Mouse (Mus musculus) midbrain, embryonic 11.5 days (tissue): ENCODE data around the gene Ercc2. TPM values are rescaled to one million over a fixed set of nuclear protein-coding genes. Genes with fewer than 3 reads are reported as not detected.

Source experiments
- ATAC-seq: fragments of 200-750 bp; cut with Nextera tagmentation; 2 replicates; pipeline ENCODE4 v1.8.0; 2017; ENCODE audit warnings: moderate TSS enrichment, moderate library complexity; ENCODE audit not compliant: low FRiP score
- DNase-seq: peaks from one replicate; pipeline ENCODE4 v3.0.0; 2015; ENCODE audit warnings: low spot score; ENCODE audit errors: missing footprints
- H3K27ac ChIP-seq: fragments of 300-500 bp; sonication (generic); 2 replicates; pipeline ENCODE4 v1.5.1; 2014; ENCODE audit warnings: low read depth, low read length
- H3K27me3 ChIP-seq: fragments of 300-500 bp; sonication (generic); 2 replicates; pipeline ENCODE4 v1.6.1; 2014; ENCODE audit warnings: mild to moderate bottlenecking, low read length, moderate library complexity, mixed read lengths; ENCODE audit not compliant: control insufficient read depth, insufficient read depth
- H3K36me3 ChIP-seq: fragments of 300-500 bp; sonication (generic); 2 replicates; pipeline ENCODE4 v1.6.1; 2014; ENCODE audit warnings: mild to moderate bottlenecking, low read length, moderate library complexity, mixed read lengths; ENCODE audit not compliant: control insufficient read depth, insufficient read depth
- H3K4me1 ChIP-seq: fragments of 300-500 bp; sonication (generic); 2 replicates; pipeline ENCODE4 v1.6.1; 2014; ENCODE audit warnings: low read length; ENCODE audit not compliant: control insufficient read depth, insufficient read depth
- H3K4me2 ChIP-seq: fragments of 300-500 bp; sonication (generic); 2 replicates; pipeline ENCODE4 v1.6.1; 2014; ENCODE audit warnings: mild to moderate bottlenecking, moderate library complexity
- H3K4me3 ChIP-seq: fragments of 300-500 bp; sonication (generic); 2 replicates; pipeline ENCODE4 v1.5.1; 2014; ENCODE audit warnings: low read depth, low read length
- H3K9ac ChIP-seq: fragments of 300-500 bp; sonication (generic); 2 replicates; pipeline ENCODE4 v1.6.1; 2014; ENCODE audit warnings: low read length
- H3K9me3 ChIP-seq: fragments of 300-500 bp; sonication (generic); 2 replicates; pipeline ENCODE4 v1.6.1; 2016; ENCODE audit warnings: low read length; ENCODE audit not compliant: control insufficient read depth
- WGBS: fragments of 180-500 bp; shearing (Covaris S2); extraction: QIAGEN DNeasy Blood & Tissue Kit; methylation state at CpG from one replicate; pipeline ENCODE4 v1.1.7; 2014; 5-methylcytosine and 5-hydroxymethylcytosine counted together
- polyA plus RNA-seq: library from polyadenylated mRNA; unstranded; fragments of >200 nt; fragmentation: Nextera tagmentation; extraction: Ambion mirVana; gene quantifications from 2 replicates; pipeline ENCODE4 v1.2.1, GENCODE M21; 2014

Gene Ercc2
- polyA plus RNA-seq, 1 experiment from 2014 or later: 10.3 TPM

- Histone ChIP-seq H3K27ac (no peak overlapping the region), H3K4me2 (no peak overlapping the region), H3K9me3 (no peaks in the 10 kb centered on the region), H3K27me3 (peaks cover 5% of the 10 kb centered on the region), H3K4me1 (0 out of 2 replicates have a peak, but pooled peaks cover 2% of the 10 kb centered on the region), H3K9ac (no peak overlapping the region), H3K36me3 (no peaks in the 10 kb centered on the region), H3K4me3 (no peak overlapping the region)
- WGBS: 65% methylated on average over 5 of the region's 6 CpGs
- ATAC-seq (no peak), DNase-seq (no peak)
Observed at GRCm38 (mm10) chr7:19409753-19410152, 27.9 kb downstream of the Ercc2 start.

DNA sequence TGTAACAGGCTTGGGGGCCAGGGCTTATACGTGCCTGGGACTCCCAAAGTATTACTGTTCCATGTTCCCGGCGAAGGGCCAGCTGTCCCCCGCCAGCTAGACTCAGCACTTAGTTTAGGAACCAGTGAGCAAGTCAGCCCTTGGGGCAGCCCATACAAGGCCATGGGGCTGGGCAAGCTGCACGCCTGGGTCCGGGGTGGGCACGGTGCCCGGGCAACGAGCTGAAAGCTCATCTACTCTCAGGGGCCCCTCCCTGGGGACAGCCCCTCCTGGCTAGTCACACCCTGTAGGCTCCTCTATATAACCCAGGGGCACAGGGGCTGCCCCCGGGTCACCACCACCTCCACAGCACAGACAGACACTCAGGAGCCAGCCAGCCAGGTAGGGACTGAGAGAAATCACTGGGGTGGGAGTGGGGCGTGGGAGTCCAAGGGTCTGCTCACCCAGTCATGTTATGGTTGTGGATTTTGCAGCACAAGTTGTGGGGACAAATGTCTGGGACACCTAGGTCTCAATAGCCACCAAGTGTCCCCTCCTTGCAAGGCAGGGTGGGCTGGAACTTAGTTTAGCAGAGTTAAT, 29.0 kb downstream of the Ercc2 start:
- Histone ChIP-seq H3K9me3 (no peaks in the 10 kb centered on the region), H3K4me3 (no peak overlapping the region), H3K27ac (no peak overlapping the region), H3K4me2 (no peak overlapping the region), H3K4me1 (no peaks in the 10 kb centered on the region), H3K27me3 (0 out of 2 replicates have a peak, but pooled peaks cover 2% of the 10 kb centered on the region), H3K9ac (no peak overlapping the region), H3K36me3 (no peaks in the 10 kb centered on the region)
- ATAC-seq (0 out of 2 replicates have a peak, but pooled peaks have one; percentile 9), DNase-seq (no peak)
- WGBS: 87% methylated on average over 11 of the region's 11 CpGs

DNA sequence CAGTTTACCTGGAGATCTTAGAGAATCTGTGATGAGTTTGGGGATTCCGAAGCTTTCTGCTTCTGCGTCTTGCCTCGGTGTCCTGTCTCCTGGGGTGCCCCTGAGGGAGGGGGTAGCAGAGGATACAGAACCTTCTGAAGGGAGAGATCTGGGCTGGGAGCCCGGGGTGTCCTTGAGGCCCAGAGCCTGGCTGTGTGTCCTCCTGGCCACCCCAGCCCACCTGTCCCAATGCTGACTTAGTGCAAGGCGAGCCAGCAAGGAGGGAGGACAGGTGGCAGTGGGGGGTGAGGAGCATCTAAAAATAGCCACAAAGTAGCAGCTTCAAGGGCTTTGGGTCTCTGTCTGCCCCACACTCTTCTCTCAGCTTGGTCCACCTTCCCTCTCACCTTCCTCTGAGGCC, 30.0 kb downstream of the Ercc2 start:
- no peaks in the 10 kb centered on the region for H3K36me3 ChIP-seq
- 79% methylated on average over 5 of the region's 5 CpGs for WGBS
- H3K27ac ChIP-seq: no peak overlapping the region
- no peaks in the 10 kb centered on the region for H3K9me3 ChIP-seq
- H3K4me3 ChIP-seq: no peak overlapping the region
- no peak for ATAC-seq
- no peaks in the 10 kb centered on the region for H3K4me1 ChIP-seq
- no peaks in the 10 kb centered on the region for H3K27me3 ChIP-seq
- H3K4me2 ChIP-seq: no peak overlapping the region
- H3K9ac ChIP-seq: no peak overlapping the region
- DNase-seq: no peak

- WGBS: 83% methylated on average over 3 of the region's 3 CpGs
- H3K9me3 ChIP-seq: no peaks in the 10 kb centered on the region
- no peak overlapping the region for H3K4me3 ChIP-seq
- no peak overlapping the region for H3K4me2 ChIP-seq
- H3K27me3 ChIP-seq: no peaks in the 10 kb centered on the region
- DNase-seq: no peak
- no peaks in the 10 kb centered on the region for H3K4me1 ChIP-seq
- no peak overlapping the region for H3K9ac ChIP-seq
- H3K27ac ChIP-seq: no peak overlapping the region
- no peak for ATAC-seq
- no peaks in the 10 kb centered on the region for H3K36me3 ChIP-seq
Observed at GRCm38 (mm10) chr7:19413525-19413924, 31.7 kb downstream of the Ercc2 start.

- 83% methylated on average over 15 of the region's 15 CpGs for WGBS
- Histone ChIP-seq H3K9me3 (no peaks in the 10 kb centered on the region), H3K4me3 (no peak overlapping the region), H3K36me3 (no peaks in the 10 kb centered on the region), H3K4me1 (0 out of 2 replicates have a peak, but pooled peaks cover 3% of the 10 kb centered on the region), H3K27ac (no peak overlapping the region), H3K4me2 (no peak overlapping the region), H3K9ac (no peak overlapping the region), H3K27me3 (peaks cover 22% of the 10 kb centered on the region)
- DNase-seq: no peak
- ATAC-seq: no peak
Observed at GRCm38 (mm10) chr7:19416590-19416989, 34.8 kb downstream of the Ercc2 start.

DNA sequence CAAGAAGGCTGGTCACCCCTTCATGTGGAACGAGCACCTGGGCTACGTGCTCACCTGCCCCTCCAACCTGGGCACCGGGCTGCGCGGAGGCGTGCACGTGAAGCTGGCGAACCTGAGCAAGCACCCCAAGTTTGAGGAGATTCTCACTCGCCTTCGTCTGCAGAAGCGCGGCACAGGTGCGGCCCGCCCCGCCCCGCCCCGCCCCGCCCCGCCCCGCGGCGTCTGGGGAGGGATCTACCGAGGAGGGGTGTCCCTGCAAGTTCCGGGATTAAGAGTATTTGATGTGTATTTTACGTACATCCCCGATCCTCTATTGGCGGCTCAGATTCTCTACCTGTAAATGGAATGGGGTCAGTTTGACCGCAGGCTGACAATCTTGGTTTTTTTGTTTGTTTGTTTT, 38.3 kb downstream of the Ercc2 start:
- Histone ChIP-seq H3K4me3 (no peak overlapping the region), H3K4me1 (0 out of 2 replicates have a peak, but pooled peaks cover 3% of the 10 kb centered on the region), H3K9me3 (no peaks in the 10 kb centered on the region), H3K4me2 (no peak overlapping the region), H3K36me3 (no peaks in the 10 kb centered on the region), H3K9ac (no peak overlapping the region), H3K27ac (no peak overlapping the region), H3K27me3 (peaks cover 22% of the 10 kb centered on the region)
- no peak for DNase-seq
- no peak for ATAC-seq
- WGBS: 7% methylated on average over 28 of the region's 28 CpGs

GRCm38 (mm10) chr7:19420821-19421636, 39.2 kb downstream of the Ercc2 start:
- Histone ChIP-seq H3K9ac (no peak overlapping the region), H3K4me1 (0 out of 2 replicates have a peak, but pooled peaks cover 3% of the 10 kb centered on the region), H3K4me3 (peak overlapping the region; percentile 32), H3K36me3 (peaks cover 5% of the 10 kb centered on the region), H3K27ac (no peak overlapping the region), H3K9me3 (no peaks in the 10 kb centered on the region), H3K27me3 (peaks cover 22% of the 10 kb centered on the region), H3K4me2 (peak overlapping the region; percentile 46)
- DNase-seq (peak; percentile 94), ATAC-seq (peak; percentile 98)
- 14% methylated on average over 43 of the region's 43 CpGs for WGBS

GRCm38 (mm10) chr7:19423083-19423482, 41.3 kb downstream of the Ercc2 start:
- DNase-seq (no peak), ATAC-seq (no peak)
- peaks cover 22% of the 10 kb centered on the region for H3K27me3 ChIP-seq
- peaks cover 16% of the 10 kb centered on the region for H3K36me3 ChIP-seq
- no peak overlapping the region for H3K9ac ChIP-seq
- 0 out of 2 replicates have a peak, but pooled peaks cover 3% of the 10 kb centered on the region for H3K4me1 ChIP-seq
- H3K4me3 ChIP-seq: no peak overlapping the region
- no peak overlapping the region for H3K27ac ChIP-seq
- H3K9me3 ChIP-seq: no peaks in the 10 kb centered on the region
- 94% methylated on average over 3 of the region's 3 CpGs for WGBS
- no peak overlapping the region for H3K4me2 ChIP-seq

DNA sequence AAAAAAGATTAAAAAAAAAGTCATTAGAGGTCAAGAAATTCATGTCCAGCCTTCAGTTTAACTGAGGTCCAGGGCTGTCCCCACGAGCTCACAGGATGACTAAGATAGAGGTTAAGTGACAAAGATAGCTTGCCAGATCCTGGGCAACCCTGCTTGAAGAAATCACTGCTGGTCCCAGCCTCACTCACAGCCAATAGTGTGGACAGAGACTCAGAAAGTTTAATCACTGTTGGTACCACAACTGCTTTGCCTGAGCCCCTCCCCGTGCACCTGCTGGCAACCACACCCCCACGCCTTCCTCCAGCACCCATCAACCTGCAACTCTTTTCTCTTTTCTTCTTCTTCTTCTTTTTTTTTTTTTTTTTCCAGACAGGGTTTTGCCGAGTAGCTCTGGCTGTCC, 42.2 kb downstream of the Ercc2 start:
- no peak overlapping the region for H3K9ac ChIP-seq
- no peak overlapping the region for H3K4me3 ChIP-seq
- WGBS: 69% methylated on average over 4 of the region's 4 CpGs
- DNase-seq: no peak
- H3K4me2 ChIP-seq: no peak overlapping the region
- H3K36me3 ChIP-seq: peaks cover 23% of the 10 kb centered on the region
- peaks cover 19% of the 10 kb centered on the region for H3K27me3 ChIP-seq
- ATAC-seq: no peak
- H3K27ac ChIP-seq: no peak overlapping the region
- H3K4me1 ChIP-seq: 0 out of 2 replicates have a peak, but pooled peaks cover 3% of the 10 kb centered on the region
- H3K9me3 ChIP-seq: no peaks in the 10 kb centered on the region
